Mouse (Mus musculus) cerebellum, postnatal 36 days (tissue): ENCODE measurements around the gene Tlr2.
"Not testable (repeated sequence)": the region's sequence is repeated elsewhere in the genome, so short reads cannot be mapped to it uniquely, and the experiment has no call there.

Experiments
- DNase-seq, 2 experiments: peaks; one replicate each; pipeline ENCODE4 v3.0.0; 2021 to 2022; ENCODE audit warnings: mixed read lengths in 2 of 2

Tlr2 gene

DNA sequence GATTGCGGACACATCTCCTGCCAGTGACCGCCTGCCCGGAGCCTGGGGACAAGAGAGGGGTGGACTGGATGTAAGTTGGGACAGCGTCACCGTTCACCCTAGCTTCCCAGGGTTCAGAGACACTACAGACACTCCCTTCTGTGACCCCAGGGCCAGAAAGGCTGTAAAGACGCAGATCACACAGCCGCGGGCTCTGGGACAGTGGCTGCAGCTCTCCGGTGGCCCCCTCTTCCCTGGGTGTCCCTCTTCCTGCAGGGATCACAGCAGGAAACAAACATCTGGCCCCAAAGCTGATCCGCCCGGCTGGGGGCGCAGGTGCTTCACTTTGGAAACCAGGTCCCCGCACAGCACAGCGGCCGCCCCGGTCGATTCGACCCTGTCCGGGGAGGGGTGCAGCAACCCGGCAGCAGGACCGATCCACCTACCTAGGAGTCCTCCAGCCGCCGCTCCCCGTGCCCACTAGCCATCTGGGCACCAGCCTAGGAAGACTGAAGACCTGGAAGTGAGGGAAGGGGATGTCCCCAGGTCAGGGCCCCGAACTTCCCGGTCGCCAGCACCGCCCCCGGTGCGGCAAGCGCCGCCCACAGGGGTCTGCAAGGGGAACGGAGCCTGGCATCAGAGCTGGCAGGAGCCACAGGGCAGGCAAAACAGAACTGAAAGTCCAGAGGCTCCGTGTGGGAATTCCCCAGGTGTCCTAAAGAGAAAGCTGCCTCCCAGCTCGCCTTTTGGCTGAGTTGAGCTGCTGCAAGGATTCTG is at the start of gene Tlr2:
Tlr2 (minus strand) TSS at position 673 of the 756 bp plus-strand sequence.
- no peak for DNase-seq

DNA sequence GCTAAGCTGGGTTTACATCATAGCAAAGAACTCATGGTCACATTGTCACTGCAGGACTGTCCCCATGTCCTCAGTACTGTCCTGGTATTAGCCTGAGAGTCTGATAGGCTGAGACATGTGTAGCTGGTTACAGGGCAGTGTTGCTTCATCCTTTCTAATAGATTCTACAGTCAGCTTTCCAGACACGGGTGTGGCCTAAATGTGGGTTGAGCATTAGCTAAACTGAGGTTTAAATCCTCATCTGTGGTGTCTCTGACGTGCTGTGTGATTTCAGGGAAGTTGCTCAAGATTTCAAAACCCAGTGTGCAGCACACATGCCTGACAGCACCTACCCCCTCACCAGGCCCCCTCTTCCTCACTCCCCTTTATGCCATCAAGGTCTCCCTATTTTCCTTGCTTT is 43.6 kb upstream of the Tlr2 start:
- DNase-seq = no peak

DNA sequence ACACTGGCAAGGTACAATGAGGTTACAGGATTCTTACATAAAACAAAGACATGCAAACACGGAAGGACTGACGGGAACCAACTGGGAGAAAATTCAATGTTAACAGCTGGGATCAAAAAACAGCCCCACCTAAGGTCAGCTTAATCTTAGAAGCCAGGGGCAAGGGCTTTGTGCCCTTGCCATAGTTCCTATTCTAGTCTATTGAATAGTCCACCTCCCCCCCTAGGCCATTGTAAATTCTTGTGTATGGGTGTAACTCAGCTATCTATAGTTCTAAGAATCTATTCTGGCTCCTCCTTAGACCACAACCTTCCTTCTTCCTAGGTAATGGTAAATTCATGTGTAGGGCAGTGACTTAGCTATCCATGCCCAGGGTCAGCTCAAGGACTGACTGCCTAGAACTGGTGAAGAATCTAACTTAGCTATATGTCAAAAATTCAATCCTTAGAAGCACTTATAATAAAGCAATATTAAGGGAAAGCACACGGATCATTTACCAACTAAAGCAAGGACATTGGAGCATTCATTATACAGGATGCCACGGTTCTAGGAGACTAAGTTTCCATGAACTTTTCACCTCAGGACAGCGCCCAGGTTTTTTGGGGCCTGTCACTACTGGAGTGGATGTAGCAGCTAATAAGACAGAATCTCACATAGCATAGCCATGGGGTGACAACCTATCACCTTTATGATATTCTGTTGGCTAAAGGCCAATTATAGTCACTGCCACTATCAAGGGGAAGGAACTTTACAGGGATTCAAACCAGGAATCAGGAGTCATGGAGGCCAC is 37.9 kb upstream of the Tlr2 start:
- not testable (repeated sequence) for DNase-seq

DNA sequence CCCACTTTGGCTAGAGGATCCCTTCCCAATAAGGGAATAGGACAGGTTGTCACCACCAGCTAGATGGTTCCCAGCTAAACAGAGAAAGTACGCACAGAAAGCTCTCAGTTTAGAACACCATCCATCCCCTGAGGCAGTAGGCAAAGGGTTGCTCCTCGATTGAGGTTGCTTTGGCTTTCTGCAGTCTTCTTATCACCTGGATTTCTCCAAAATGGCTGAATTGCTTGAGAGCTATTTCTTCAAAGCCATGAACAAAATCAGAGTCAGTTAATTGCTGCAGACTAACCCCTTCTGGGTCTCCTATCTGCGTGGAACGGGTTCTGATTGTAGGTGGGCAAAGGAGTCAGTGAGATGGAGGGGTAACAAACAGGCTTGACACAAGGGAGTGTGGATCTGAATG is 37.2 kb upstream of the Tlr2 start:
- no peak for DNase-seq

DNA sequence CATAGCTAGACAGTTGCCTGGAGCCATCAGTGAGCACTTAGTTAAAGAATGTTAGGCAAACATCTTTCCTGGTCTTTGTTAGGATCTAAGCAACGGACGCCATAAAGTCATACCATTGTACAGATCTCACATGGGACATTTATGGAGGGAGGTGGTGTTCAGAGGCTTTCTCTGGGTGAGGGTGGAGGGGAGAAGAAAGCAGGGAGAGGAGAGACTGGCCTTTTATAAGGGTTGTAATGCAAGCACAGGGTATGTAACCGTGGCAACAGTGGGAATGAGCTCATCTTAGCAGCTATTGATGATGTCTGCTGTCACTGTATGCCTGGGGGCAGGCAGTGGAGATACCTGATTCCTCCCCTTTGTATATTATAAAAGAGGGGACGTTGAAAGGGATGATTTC is 34.7 kb upstream of the Tlr2 start:
- no peak for DNase-seq

DNA sequence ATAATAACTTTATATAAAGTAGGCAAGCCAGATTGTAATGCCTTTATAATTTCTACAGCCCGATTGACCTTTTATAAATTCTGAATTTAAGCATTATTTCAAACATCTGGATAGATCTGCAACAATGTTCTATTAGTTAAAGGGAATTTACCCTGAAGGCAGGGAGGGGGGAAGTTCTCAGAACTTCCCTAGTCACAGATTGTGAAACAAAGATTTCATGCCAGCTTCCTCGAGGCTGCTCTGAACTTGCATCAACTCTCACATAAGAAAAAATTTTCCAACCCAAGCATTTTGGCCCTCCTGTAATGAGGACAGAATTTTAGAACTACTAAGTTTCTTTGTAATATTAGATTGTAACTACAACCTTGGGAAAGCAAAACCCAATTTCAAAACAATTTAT is 33.5 kb upstream of the Tlr2 start:
- not testable (repeated sequence) for DNase-seq

DNA sequence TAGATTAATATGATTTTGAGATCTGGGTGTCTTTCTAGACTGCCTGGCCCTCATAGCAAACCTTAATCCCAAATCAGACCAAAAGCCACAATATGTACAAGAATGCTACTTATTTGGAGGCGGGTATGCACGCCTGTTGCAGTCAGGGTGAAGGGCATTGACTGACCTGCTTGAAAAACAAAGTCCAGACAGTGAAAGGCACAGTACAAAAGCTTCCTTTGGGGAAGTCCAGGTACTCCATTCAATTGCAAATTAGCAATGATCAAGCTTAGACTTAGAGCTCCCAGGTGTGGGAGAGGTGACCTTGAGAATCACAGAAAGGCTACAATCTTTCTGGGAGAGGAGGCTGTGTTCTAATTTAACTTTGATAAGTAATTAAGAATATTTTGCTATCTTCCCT is 31.3 kb upstream of the Tlr2 start:
- not testable (repeated sequence) for DNase-seq

DNA sequence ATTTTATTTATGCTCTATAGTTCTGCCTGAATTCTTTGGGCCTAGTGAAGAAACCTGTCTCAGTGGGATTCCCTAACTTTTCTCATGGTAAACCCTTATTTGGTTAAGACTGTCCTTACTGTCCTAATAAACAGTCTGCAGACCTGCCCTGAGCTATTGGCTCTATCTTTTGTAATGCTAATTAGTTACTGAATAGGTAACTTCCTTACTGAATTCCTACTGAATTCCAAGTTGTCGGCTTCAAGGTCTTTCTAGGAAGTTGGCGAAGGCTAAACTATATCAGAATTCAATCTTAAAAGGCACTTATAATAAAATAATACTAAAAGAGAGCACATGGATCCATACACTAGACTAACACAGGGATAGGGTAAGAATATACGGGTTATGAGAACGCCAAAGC is 30.4 kb upstream of the Tlr2 start:
- DNase-seq = not testable (repeated sequence)

DNA sequence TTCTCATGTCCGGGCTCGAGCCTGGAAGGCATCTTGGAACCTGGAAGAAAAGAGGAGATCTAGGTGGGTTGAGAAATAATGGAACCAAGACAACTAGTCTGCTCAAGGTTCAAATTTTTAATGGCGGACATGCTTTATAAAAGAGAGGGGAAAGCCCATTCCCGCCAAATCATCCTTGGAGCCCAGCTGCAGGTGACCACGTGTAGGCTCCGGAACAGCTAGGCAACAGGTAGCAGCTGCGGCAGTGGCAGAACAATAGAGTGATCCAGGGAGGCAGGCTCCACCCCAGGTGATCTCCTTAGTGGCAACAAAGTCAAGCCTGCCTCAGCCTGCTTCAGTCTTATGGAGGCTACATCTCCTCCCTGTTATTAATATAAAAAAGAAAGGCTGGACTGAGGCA is 30.0 kb upstream of the Tlr2 start:
- not testable (repeated sequence) for DNase-seq

DNA sequence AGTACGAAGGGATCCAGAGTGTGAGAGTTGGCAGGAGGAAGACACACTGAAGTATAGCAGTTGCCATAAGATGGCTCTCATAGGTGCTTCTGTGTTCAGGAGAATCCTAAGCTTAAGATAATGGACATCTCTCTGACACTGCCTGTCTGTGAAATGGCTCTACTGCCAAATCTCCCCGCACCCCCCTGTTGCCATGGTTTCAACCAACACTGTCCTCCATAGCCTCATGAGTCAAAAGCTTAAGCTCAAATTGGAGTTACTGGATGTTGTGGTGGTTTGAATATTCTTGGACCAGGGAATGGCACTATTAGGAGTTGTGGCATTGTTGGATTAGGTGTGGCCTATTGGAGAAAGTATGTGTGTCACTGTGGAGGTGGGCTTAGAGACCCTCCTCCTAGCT is 28.2 kb upstream of the Tlr2 start:
- DNase-seq = no peak

DNA sequence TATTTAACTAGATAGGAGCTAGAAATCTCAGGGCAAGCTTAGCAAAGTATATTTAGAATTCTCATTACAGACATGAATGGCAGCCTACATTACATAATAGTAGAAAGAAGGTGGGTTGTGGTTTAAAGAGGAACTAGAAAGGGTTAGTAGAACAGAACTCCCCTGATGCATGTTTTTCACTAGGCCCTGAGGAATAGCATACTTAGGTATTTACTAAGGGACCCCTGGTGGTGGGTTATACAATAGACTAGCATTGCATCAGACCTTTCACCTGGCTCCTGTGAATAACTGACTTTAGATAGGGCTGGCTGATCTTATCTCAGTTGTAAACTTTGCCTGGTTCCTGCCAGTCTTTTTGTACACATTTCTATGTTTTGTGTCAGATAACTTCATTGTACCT is 25.5 kb upstream of the Tlr2 start:
- not testable (repeated sequence) for DNase-seq

DNA sequence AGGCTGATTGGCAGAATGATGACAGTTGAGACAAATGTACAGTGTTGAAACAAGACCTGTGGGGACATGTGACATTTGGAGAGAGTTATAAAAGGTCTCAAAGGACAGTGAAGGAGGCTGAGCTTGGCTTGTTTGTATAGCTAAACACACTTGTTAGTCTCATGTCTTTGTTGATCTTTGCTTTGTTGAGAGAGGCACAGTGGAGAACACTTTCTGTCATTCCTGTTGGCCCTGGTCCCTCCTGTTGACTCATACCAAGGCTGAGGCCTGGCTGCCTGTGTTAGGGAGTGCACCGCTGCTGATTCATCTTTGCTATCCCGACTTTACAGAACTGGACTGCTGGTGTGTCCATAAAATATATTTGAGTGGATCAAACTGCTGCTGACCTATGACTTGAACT is 23.6 kb upstream of the Tlr2 start:
- DNase-seq = no peak

DNA sequence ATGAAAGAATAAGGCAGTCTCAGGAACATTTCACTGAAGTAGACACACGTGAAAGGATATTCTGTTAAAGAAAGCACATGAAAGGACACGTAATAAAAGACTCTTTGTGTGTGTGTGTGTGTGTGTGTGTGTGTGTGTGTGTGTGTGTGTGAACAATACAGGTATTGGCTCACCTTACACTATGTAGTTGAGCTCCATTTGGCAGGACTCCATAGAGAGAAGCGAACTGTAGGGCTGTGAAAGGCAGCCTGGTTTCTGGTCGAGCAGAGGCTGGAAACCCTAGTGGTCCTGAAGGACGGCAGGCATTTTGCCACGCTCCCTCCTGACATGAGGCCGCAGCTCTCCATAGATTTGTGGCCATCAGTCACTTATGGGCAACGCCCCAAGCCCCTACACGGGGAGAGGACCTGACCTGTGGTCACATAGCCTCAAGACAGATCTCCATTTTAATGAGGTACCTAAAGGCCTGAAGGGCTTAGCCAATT is 22.5 kb upstream of the Tlr2 start:
- DNase-seq = no peak

DNA sequence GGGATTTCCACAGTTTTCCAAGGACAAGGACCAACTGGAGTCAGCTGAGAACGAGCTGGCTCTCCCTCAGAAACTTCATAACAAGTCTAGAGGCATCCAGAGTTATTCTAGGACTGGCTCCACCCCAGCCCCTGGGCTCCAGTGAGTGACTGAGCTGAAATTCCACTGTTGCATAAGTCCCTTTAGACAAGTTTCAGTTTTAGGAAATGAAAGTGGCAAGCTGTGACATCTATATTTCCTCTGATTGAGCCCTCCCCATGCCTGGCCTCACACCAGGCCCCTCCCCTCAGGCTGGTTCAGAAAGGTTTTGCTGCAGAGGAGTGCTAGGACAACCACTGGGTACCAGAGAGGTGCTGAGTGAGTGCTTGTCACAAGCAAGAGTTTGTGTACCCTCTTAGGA is 21.4 kb upstream of the Tlr2 start:
- DNase-seq = no peak

DNA sequence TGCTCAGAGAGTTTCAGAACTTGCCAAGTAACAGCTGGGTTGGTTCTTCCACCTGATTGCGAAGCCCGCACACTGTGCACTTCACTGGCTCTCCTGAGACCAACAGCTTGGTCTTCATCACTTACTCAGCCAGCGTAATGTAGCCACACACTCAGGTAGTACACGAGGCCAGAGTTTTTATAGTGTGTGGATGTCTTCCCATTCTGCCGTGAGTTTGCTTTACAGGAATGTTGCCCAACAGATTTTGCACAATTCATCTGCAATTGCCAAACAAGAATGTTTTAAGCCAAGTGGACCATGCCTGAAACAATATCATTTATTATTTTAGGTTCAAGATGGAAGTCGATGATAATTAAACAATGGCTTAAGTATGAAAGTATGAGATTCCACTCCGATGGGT is 18.0 kb upstream of the Tlr2 start:
- DNase-seq = no peak

DNA sequence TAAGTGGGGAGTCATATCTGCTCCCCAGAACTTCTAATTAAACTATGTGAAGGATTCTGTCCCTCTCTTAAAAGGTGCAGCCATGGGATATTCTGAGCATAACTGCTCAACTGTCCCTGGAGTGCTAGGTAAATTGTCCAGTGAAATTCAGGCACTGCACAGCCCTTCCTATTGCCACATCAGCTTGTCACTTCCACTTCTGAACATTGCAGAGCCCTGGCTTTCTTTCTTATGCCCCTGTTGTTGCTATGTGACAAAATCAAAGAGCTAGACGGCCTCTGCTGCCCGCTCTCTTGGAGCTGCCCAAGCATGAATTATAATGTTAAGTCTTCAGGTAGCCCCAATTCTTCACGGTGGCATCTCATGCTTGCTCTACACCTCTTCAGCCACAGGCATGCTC is 17.5 kb upstream of the Tlr2 start:
- DNase-seq = no peak

DNA sequence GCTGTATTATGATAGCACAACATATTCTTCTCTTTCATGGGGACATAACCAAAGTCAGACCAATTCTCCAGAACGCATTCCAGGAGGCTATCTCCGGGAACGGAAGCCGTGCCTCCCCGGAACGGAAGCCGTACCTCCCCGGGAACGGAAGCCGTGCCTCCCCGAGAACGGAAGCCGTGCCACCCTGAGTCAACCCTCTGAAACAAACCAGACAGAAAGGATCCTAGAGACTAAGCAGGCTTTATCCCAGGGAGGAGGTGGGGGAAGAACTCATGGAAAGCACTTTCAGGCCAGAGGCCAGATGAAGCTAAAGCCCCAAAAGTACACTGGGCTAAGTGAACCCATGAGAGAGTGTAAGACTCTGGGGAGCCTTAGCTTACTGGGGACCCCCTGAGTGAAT is 16.1 kb upstream of the Tlr2 start:
- DNase-seq = no peak

DNA sequence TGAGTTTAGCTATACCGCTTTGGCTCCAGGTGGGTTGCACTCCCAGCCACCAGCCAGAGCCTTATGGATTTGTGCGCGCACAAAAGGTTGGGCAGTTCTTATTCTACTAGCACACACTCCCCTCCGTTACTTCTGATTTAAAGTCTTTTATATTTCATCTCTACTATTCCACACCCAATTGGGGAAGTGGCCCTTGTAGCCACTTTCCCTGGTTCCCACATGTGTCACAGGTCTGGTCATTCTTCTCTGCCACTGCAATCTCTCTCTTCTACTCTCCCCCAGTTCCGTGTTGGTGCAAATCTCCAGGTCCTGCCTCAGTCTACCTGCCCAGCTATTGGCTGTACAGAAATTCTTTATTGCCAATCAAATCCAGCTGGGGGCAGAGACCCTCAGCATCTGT is 14.1 kb upstream of the Tlr2 start:
- DNase-seq = no peak

DNA sequence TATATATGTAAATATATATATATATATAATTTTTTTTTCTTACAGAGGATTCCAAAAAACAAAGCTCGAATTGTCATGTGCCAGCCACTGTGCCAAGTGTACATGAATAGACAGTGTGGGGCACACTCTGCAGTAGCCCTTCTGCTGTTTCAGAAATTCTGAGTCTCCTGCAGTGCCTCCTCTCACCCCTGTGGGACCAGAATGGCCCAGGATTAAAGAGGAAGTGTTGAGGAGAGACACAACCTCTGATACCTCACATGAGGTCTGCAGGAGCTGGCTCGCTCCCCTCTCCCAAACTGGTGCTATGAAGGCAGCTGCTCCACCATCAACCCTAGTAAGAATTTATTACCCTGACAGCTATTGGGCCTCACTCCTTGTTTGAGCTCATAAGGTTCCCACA is 7.8 kb upstream of the Tlr2 start:
- DNase-seq = no peak

DNA sequence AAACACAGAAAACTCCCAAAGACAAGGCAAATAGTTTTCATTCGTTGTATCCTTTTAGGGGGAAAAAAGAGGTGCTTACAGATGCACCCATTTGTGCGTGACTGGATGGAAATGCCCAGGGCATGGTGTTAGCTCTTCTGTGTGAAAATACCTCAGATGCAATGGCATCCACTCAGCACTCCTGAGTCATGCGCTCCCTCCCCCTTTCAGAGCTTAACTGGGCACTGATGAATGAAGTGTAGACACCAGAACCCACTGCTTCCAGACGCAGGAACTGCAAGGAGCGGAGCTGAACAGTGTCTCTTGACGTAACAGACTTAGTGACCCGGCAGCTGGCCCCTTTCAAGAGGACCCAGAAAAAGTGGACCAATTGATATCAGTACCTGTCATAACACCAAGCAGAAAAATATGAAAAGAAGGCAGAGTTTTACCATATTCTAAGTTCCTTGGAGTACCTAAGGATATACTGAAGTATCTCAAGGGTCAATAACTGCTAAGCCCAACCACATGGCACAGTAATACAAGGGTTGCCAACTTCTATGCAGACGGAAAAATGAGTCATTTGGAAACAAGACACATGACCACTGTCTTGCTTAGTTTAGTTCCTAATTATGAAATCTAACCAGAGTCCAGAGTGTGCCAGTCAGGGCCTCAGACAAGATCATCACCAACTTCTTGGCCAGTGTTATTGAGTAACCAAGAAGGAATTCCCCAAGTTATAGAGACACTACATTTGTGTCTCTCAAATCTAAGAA is 3.4 kb upstream of the Tlr2 start:
- no peak for DNase-seq

DNA sequence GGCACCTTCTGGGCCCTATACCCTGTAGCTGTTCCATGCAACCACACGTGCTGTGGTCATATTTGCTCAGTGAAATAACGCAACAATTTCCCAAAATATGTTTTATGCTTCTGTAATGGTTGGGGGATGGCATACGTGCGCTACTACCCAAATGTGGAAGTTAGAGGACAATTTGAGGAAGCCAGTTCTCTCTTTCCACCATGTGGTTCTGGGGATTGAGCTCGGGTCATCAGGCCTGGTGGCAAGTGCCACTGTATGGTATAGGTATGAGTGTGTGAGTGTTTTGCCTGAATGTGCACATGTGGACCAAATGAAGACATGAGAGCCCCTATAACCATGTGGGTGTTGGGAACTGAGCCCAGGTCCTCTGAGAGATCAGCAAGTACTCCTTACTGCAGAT is 2.1 kb downstream of the Tlr2 start:
- no peak for DNase-seq

DNA sequence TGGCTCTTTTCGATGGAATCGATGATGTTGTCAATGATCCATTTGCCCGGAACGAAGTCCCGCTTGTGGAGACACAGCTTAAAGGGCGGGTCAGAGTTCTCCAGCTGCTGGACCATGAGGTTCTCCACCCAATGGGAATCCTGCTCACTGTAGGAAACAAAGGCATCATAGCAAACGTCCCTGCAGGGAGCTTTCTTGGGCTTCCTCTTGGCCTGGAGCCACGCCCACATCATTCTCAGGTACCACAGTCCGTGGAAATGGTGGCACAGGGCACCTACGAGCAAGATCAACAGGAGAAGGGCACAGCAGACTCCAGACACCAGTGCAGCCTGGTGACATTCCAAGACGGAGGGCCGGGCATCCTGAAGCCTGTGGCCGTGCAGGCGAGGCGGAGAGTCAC is 4.9 kb downstream of the Tlr2 start:
- DNase-seq = no peak

DNA sequence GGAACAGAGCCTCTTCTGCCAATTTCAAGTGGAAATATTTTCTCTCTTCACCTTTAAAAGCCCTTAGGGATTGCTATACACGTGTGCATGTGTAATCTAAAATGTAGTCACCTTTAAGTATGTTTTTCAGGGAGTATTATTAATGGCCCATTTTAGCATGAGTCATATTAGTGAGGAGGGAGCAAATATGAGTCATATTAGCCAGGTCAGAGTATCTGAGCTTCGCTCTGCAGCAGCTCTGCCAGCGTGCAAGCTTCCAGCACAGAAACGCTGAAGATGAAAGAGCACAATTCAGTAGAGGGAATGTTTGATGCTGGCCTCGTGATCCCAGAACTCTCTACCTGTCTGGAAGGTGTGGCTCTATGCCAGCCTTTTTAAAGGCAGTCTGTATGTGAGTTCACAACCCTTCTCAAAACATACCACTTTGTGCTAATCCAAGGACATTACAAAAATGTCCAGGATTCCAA is 13.4 kb downstream of the Tlr2 start:
- DNase-seq = no peak

DNA sequence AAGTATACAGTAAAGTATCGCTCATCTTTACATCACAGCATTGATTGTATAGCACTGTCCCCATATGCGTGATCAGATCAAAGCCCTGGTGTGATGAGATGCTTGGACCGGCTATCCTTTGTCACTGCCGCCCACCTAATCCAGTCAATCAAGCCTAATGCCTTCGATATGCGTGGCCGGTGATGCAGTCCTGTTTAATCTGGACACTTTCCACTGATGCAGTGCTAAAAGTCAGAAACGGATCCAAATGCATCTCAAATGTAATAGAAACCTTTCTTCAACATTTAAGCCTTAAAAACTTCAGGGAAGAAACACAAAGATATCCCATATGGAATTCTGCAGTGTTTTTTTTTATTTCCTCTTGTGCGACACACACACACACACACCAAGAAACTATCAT is 13.9 kb downstream of the Tlr2 start:
- no peak for DNase-seq
